In the genomic region with DNA sequence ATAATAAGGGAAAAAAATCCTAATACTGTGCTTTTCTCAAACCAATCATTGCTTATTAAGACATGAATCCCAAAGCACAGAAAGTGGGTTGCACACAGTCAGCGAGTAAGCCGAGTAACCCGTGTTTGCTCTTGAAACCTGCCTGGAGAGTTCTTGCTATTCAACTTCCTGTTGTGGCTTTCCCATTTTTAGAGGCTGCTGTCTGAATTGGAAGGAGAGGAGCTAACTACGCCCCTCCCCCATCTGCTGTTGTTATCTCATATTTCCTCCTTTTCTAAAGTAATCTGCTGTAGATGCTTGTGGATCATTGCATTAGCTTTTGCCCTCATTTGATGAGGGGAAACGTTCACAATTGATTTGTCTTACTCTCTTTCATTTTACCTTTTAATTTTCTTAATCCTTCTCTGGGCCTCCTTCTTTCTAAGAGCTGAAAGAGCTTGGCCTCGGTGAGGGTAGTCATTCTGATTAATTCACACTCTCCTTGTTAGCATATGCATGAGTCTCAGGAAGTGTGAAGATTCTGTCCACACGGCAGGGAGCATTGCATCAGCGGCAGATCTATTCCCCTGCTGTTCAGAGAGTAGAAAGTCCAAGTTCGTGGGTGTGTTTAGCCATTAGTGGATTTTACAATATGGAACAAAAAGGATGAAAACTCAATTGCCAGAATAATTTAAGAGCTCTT, we compare ENCODE assay signal across 10 mouse cellular contexts.
A peak's percentile ranks its signal among the peaks of the same experiment; 100 is the strongest.
DNase-seq lines count a peak whose midpoint lies in the region; ATAC-seq lines count a peak whose summit lies in the region.
"Had no signal": no experiment of that assay in that cellular context is flagged by ENCODE, and none has a peak within 500 bp of the region (broad histone marks: within the 10 kb centered on the region; RNA-seq: fewer than 3 reads in every experiment).

No protein-coding gene starts in this region.

- H3K4me1 ChIP-seq in hindbrain, embryonic 15.5 days (replicated peaks): peaks cover 5% of the 10 kb centered on the region; the same call in 1 of the 2 replicates
- H3K4me1 ChIP-seq in midbrain, embryonic 14.5 days (ENCODE audit: control insufficient read depth, insufficient read depth, low read length): peaks cover 7% of the 10 kb centered on the region; the same call in 1 of the 2 replicates

- no peaks in the 10 kb centered on the region for H3K36me3 ChIP-seq in hindbrain, embryonic 15.5 days
- no peaks in the 10 kb centered on the region for H3K36me3 ChIP-seq in midbrain, embryonic 14.5 days (ENCODE audit: control insufficient read depth, insufficient read depth, low read length)

- ATAC-seq in common myeloid progenitor, adult 5-6 weeks (replicated peaks; ENCODE audit: low read depth, poor library complexity, severe bottlenecking): peak; percentile 96
- no peak for ATAC-seq in hindbrain, embryonic 15.5 days (ENCODE audit: low FRiP score, low read depth)
- peak; percentile 75 for ATAC-seq in midbrain, embryonic 14.5 days (ENCODE audit: low FRiP score, low TSS enrichment)

- 15% methylated on average over 9 of the region's 9 CpGs for WGBS in hindbrain, embryonic 15.5 days
- whole genome bisulfite sequencing in midbrain, embryonic 14.5 days: 6% methylated on average over 9 of the region's 9 CpGs

- H3K9me3 ChIP-seq in hindbrain, embryonic 15.5 days: no peaks in the 10 kb centered on the region
- H3K9me3 ChIP-seq in midbrain, embryonic 14.5 days (ENCODE audit: control insufficient read depth, low read length): no peaks in the 10 kb centered on the region

- no peaks in the 10 kb centered on the region for H3K27me3 ChIP-seq in hindbrain, embryonic 15.5 days
- H3K27me3 ChIP-seq in midbrain, embryonic 14.5 days (ENCODE audit: control insufficient read depth, insufficient read depth, low read length): no peaks in the 10 kb centered on the region

- H3K4me3 ChIP-seq in hindbrain, embryonic 15.5 days: no peak overlapping the region
- no peak overlapping the region for H3K4me3 ChIP-seq in midbrain, embryonic 14.5 days (replicated peaks; ENCODE audit: low read depth, low read length)

- 0 out of 2 replicates have a peak overlapping the region, but pooled peaks have one; percentile 4 for H3K27ac ChIP-seq in hindbrain, embryonic 15.5 days (replicated peaks)
- H3K27ac ChIP-seq in midbrain, embryonic 14.5 days (replicated peaks; ENCODE audit: low read depth, low read length): no peak overlapping the region
- H3K27ac ChIP-seq: liver, embryonic 14.5 days had no signal

- H3K9ac ChIP-seq in hindbrain, embryonic 15.5 days: no peak overlapping the region
- no peak overlapping the region for H3K9ac ChIP-seq in midbrain, embryonic 14.5 days (replicated peaks; ENCODE audit: low read length)
- H3K9ac ChIP-seq: liver, embryonic 14.5 days had no signal

- DNase-seq in cerebellum, postnatal 10 days: peak; percentile 10 to 11
- DNase-seq in cerebellum, adult 11-12 months: no peak
- peak; percentile 67 for DNase-seq in midbrain, embryonic 14.5 days
- no peak for DNase-seq in spleen, postnatal 4 days (ENCODE audit: low spot score in 2 of 2)
- no peak for DNase-seq in cerebellum, adult 11 months
- DNase-seq in T-cell, adult 2 months (ENCODE audit: low spot score): no peak
- DNase-seq: cerebellum, adult 2 months had no signal

- H3K4me2 ChIP-seq in hindbrain, embryonic 15.5 days: no peak overlapping the region
- H3K4me2 ChIP-seq in midbrain, embryonic 14.5 days (ENCODE audit: low read length): peak overlapping the region; percentile 14; the same call in 1 of the 2 replicates

Comparison
In these comparisons a context has a peak if more than half of its experiments do, and no peak if none do; other contexts are left out.
1. DNase-seq: peak in cerebellum, postnatal 10 days (2 of 2) and midbrain, embryonic 14.5 days (single experiment); none in cerebellum, adult 11-12 months (single experiment), spleen, postnatal 4 days (0 of 2), cerebellum, adult 11 months (single experiment) and T-cell, adult 2 months (single experiment).